Mouse (Mus musculus) embryo, embryonic 9.5 days (tissue): ENCODE data around the gene Vmn1r72.
A peak's percentile ranks its signal among the peaks of the same experiment; 100 is the strongest.
"Not testable (repeated sequence)": the region's sequence is repeated elsewhere in the genome, so short reads cannot be mapped to it uniquely, and the experiment has no call there.

ENCODE experiments used
- DNase-seq: peaks from one replicate; pipeline ENCODE4 v3.0.0-alpha.2; 2017; ENCODE audit errors: extremely low spot score

Vmn1r72 gene

GRCm38 (mm10) chr7:11680047-11680446 lies at the start of gene Vmn1r72:
Gene Vmn1r72, minus strand, starts transcription at chr7:11680147.
- not testable (repeated sequence) for DNase-seq

GRCm38 (mm10) chr7:11617082-11617481 lies 62.9 kb downstream of the Vmn1r72 start:
- peak; percentile 61 for DNase-seq
